Comparison of ENCODE assay signal across 13 mouse cellular contexts in the genomic region with DNA sequence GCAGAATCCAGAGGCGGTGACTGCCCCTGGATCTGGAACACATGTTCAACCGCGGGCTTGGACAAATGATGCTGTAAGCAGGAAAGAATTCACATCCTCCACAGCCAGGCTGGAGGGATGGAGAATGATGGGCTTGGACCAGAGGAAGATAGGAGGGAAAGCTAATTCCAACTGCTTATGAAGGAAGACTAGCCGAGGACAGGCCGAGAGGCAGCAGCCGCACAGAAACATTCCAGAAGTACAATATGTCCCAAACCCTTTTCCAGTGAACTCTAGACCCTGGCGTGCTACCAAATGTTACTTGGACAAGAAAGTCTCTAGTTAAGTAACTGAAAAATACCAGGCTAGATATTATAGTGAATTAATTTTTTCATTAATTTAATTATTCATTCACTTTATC. TPM values are rescaled to one million over a fixed set of nuclear protein-coding genes. Genes with fewer than 3 reads are reported as not detected.
DNase-seq lines count a peak whose midpoint lies in the region; ATAC-seq and TF ChIP-seq lines count a peak whose summit lies in the region.
"Had no signal": no experiment of that assay in that cellular context is flagged by ENCODE, and none has a peak within 500 bp of the region (broad histone marks: within the 10 kb centered on the region; RNA-seq: fewer than 3 reads in every experiment).

No protein-coding gene starts in this region.

- no peak for ATAC-seq in heart, embryonic 11.5 days (replicated peaks; ENCODE audit: insufficient number of reproducible peaks, low FRiP score, low TSS enrichment)
- ATAC-seq in heart, postnatal 0 days (ENCODE audit: insufficient read depth, low read depth), result peak; percentile 19; the same call in 1 of the 2 replicates
- peak; percentile 33 for ATAC-seq in lung, postnatal 0 days
- ATAC-seq in midbrain, embryonic 15.5 days (replicated peaks), result no peak
- ATAC-seq in monocyte, adult 5-6 weeks (replicated peaks; ENCODE audit: insufficient number of reproducible peaks, low FRiP score, low TSS enrichment, poor library complexity, severe bottlenecking), result no peak
- ATAC-seq in megakaryocyte, adult 5-6 weeks (ENCODE audit: poor library complexity, severe bottlenecking), result no peak
- ATAC-seq: intestine, embryonic 16.5 days had no signal

- no peak overlapping the region for H3K9ac ChIP-seq in heart, embryonic 11.5 days (ENCODE audit: low read depth, low read length)
- H3K9ac ChIP-seq in heart, postnatal 0 days (replicated peaks; ENCODE audit: low read depth, low read length), result no peak overlapping the region
- no peak overlapping the region for H3K9ac ChIP-seq in lung, postnatal 0 days (replicated peaks; ENCODE audit: low read depth)
- no peak overlapping the region for H3K9ac ChIP-seq in midbrain, embryonic 15.5 days

- no peak overlapping the region for H3K27ac ChIP-seq in heart, embryonic 11.5 days (ENCODE audit: low read depth, low read length)
- H3K27ac ChIP-seq in brown adipose tissue, adult 24 weeks (replicated peaks; ENCODE audit: low read depth, low read length), result peak overlapping the region; percentile 77
- no peak overlapping the region for H3K27ac ChIP-seq in heart, postnatal 0 days (ENCODE audit: low read depth)
- peak overlapping the region; percentile 43; the same call in 1 of the 2 replicates for H3K27ac ChIP-seq in lung, postnatal 0 days (ENCODE audit: low read length)
- H3K27ac ChIP-seq in midbrain, embryonic 15.5 days, result no peak overlapping the region

- no peaks in the 10 kb centered on the region for H3K9me3 ChIP-seq in heart, embryonic 11.5 days (replicated peaks; ENCODE audit: control insufficient read depth, low read length)
- no peaks in the 10 kb centered on the region for H3K9me3 ChIP-seq in heart, postnatal 0 days (replicated peaks; ENCODE audit: control insufficient read depth, low read length)
- H3K9me3 ChIP-seq in lung, postnatal 0 days (ENCODE audit: low read length), result no peaks in the 10 kb centered on the region
- H3K9me3 ChIP-seq in midbrain, embryonic 15.5 days, result no peaks in the 10 kb centered on the region

- DNase-seq in heart, adult 11 months, result peak; percentile 99
- peak; percentile 49 for DNase-seq in heart, postnatal 0 days (ENCODE audit: low spot score)
- peak; percentile 74 for DNase-seq in lung, postnatal 0 days (ENCODE audit: low spot score)

- TF ChIP-seq EP300 in heart, postnatal 0 days (IDR thresholded peaks at IDR 0.05; ENCODE audit: low read depth), result no peak
- peak; percentile 82 for TF ChIP-seq EP300 in lung, postnatal 0 days (IDR thresholded peaks at IDR 0.05)

- no peaks in the 10 kb centered on the region for H3K36me3 ChIP-seq in heart, embryonic 11.5 days (ENCODE audit: control insufficient read depth, insufficient read depth, low read length)
- H3K36me3 ChIP-seq in heart, postnatal 0 days (replicated peaks; ENCODE audit: control insufficient read depth, insufficient read depth, low read length), result no peaks in the 10 kb centered on the region
- no peaks in the 10 kb centered on the region for H3K36me3 ChIP-seq in lung, postnatal 0 days (ENCODE audit: insufficient read depth, low read length)
- no peaks in the 10 kb centered on the region for H3K36me3 ChIP-seq in midbrain, embryonic 15.5 days (replicated peaks)

- H3K4me2 ChIP-seq in heart, embryonic 11.5 days, result no peak overlapping the region
- H3K4me2 ChIP-seq in heart, postnatal 0 days (ENCODE audit: low read depth, low read length), result no peak overlapping the region
- no peak overlapping the region for H3K4me2 ChIP-seq in lung, postnatal 0 days (replicated peaks; ENCODE audit: low read depth, low read length)
- H3K4me2 ChIP-seq in midbrain, embryonic 15.5 days, result no peak overlapping the region

- no peak overlapping the region for H3K4me3 ChIP-seq in heart, embryonic 11.5 days (ENCODE audit: low read depth, low read length)
- no peak overlapping the region for H3K4me3 ChIP-seq in brown adipose tissue, adult 24 weeks (ENCODE audit: insufficient read depth, low read depth, low read length)
- H3K4me3 ChIP-seq in heart, postnatal 0 days (ENCODE audit: low read depth, low read length), result no peak overlapping the region
- no peak overlapping the region for H3K4me3 ChIP-seq in lung, postnatal 0 days (ENCODE audit: low read depth, low read length)
- H3K4me3 ChIP-seq in midbrain, embryonic 15.5 days, result no peak overlapping the region
- H3K4me3 ChIP-seq: myocyte had no signal

- 78% methylated on average over 7 of the region's 7 CpGs for WGBS in heart, embryonic 11.5 days (ENCODE audit: insufficient replicate concordance)
- WGBS in heart, postnatal 0 days, result 51% methylated on average over 7 of the region's 7 CpGs
- 61% methylated on average over 7 of the region's 7 CpGs for WGBS in lung, postnatal 0 days
- 94% methylated on average over 7 of the region's 7 CpGs for WGBS in midbrain, embryonic 15.5 days

- no peak for TF ChIP-seq CTCF in heart, postnatal 0 days (IDR thresholded peaks at IDR 0.05; ENCODE audit: low read depth)
- no peak for TF ChIP-seq CTCF in lung, postnatal 0 days (IDR thresholded peaks at IDR 0.05)

- peaks cover 10% of the 10 kb centered on the region for H3K4me1 ChIP-seq in heart, embryonic 11.5 days (ENCODE audit: control insufficient read depth, insufficient read depth, low read length)
- H3K4me1 ChIP-seq in brown adipose tissue, adult 24 weeks (ENCODE audit: control insufficient read depth, insufficient read depth, insufficient read length, low read length), result peaks cover 7% of the 10 kb centered on the region; the same call in 1 of the 2 replicates
- H3K4me1 ChIP-seq in heart, postnatal 0 days (ENCODE audit: control insufficient read depth, insufficient read depth), result peaks cover 11% of the 10 kb centered on the region
- H3K4me1 ChIP-seq in lung, postnatal 0 days (ENCODE audit: insufficient read depth, low read depth, low read length), result peaks cover 9% of the 10 kb centered on the region; the same call in 1 of the 2 replicates
- 0 out of 2 replicates have a peak, but pooled peaks cover 8% of the 10 kb centered on the region for H3K4me1 ChIP-seq in midbrain, embryonic 15.5 days

- no peaks in the 10 kb centered on the region for H3K27me3 ChIP-seq in heart, embryonic 11.5 days (ENCODE audit: control insufficient read depth, insufficient read depth, low read length)
- H3K27me3 ChIP-seq in heart, postnatal 0 days (ENCODE audit: control insufficient read depth, insufficient read depth, low read length), result no peaks in the 10 kb centered on the region
- H3K27me3 ChIP-seq in lung, postnatal 0 days (replicated peaks; ENCODE audit: insufficient read depth, low read length), result no peaks in the 10 kb centered on the region
- no peaks in the 10 kb centered on the region for H3K27me3 ChIP-seq in midbrain, embryonic 15.5 days (replicated peaks)

RNA-seq across cellular contexts. Expression of a gene that starts 24.5 kb away (rescaled TPM):
- 0.07 and 0.14 TPM in 2 replicates for polyA plus RNA-seq in heart, embryonic 11.5 days (2014; fragmentation: Nextera tagmentation; extraction: Ambion mirVana)
- not detected in 2 replicates for polyA plus RNA-seq in brown adipose tissue, adult 24 weeks (2012; ENCODE audit: insufficient read depth, insufficient read length, missing spikeins)
- not detected in 2 replicates for total RNA-seq in heart, postnatal 0 days (2014; rRNA removed; ENCODE audit: low replicate concordance)
- polyA plus RNA-seq in heart, postnatal 0 days (2015; fragmentation: Nextera tagmentation; extraction: Ambion mirVana), result 0.04 and 0.05 TPM in 2 replicates
- polyA plus RNA-seq in lung, postnatal 0 days (2015; fragmentation: Nextera tagmentation; extraction: Ambion mirVana), result 0.05 and 0.06 TPM in 2 replicates
- not detected in 2 replicates for polyA plus RNA-seq in midbrain, embryonic 15.5 days (2015; fragmentation: Nextera tagmentation; extraction: Ambion mirVana)
- not detected in 3 replicates for total RNA-seq in monocyte, adult 5-6 weeks (2017)
- not detected in 2 replicates for total RNA-seq in megakaryocyte, adult 5-6 weeks (2015)
- total RNA-seq in megakaryocyte, adult 5-6 weeks (2017), result not detected in 2 replicates
- total RNA-seq: common myeloid progenitor, adult 5-6 weeks; granulocyte monocyte progenitor cell, adult 5-6 weeks had no signal
- polyA plus RNA-seq: lung, embryonic 16.5 days; myocyte had no signal

Comparison
In these comparisons a context has a peak if more than half of its experiments do, and no peak if none do; other contexts are left out.
1. ATAC-seq: peak in heart, postnatal 0 days (single experiment) and lung, postnatal 0 days (single experiment); none in heart, embryonic 11.5 days (single experiment), midbrain, embryonic 15.5 days (single experiment), monocyte, adult 5-6 weeks (single experiment) and megakaryocyte, adult 5-6 weeks (single experiment).
2. DNase-seq: peak in every context shown above with its lines; median percentile 99 in heart, adult 11 months; 74 in lung, postnatal 0 days; 49 in heart, postnatal 0 days.
3. H3K27ac ChIP-seq: peak in brown adipose tissue, adult 24 weeks (single experiment) and lung, postnatal 0 days (single experiment); none in heart, embryonic 11.5 days (single experiment), heart, postnatal 0 days (single experiment) and midbrain, embryonic 15.5 days (single experiment).